ENCODE assay signal across 10 mouse cellular contexts in genomic region chr13:112810751-112811150, GRCm38 (mm10). TPM values are rescaled to one million over a fixed set of nuclear protein-coding genes. Genes with fewer than 3 reads are reported as not detected.
DNase-seq lines count a peak whose midpoint lies in the region; ATAC-seq lines count a peak whose summit lies in the region.
"Had no signal": no experiment of that assay in that cellular context is flagged by ENCODE, and none has a peak within 500 bp of the region (broad histone marks: within the 10 kb centered on the region; RNA-seq: fewer than 3 reads in every experiment).

No protein-coding gene starts in this region.

- H3K9ac ChIP-seq in hindbrain, embryonic 13.5 days, result peak overlapping the region; percentile 21
- H3K9ac ChIP-seq in hindbrain, embryonic 12.5 days, result no peak overlapping the region; the same call in 1 of the 2 replicates
- no peak overlapping the region for H3K9ac ChIP-seq in neural tube, embryonic 14.5 days (replicated peaks; ENCODE audit: low read depth, low read length)
- no peak overlapping the region for H3K9ac ChIP-seq in neural tube, embryonic 15.5 days (replicated peaks)
- H3K9ac ChIP-seq in heart, embryonic 15.5 days, result no peak overlapping the region
- H3K9ac ChIP-seq in forebrain, embryonic 16.5 days (replicated peaks; ENCODE audit: low read depth, low read length), result no peak overlapping the region
- H3K9ac ChIP-seq: forebrain, embryonic 13.5 days; limb, embryonic 13.5 days had no signal

- no peaks in the 10 kb centered on the region for H3K27me3 ChIP-seq in hindbrain, embryonic 13.5 days
- no peaks in the 10 kb centered on the region for H3K27me3 ChIP-seq in hindbrain, embryonic 12.5 days
- H3K27me3 ChIP-seq in neural tube, embryonic 14.5 days (ENCODE audit: control insufficient read depth, insufficient read depth, low read length), result no peaks in the 10 kb centered on the region
- H3K27me3 ChIP-seq in neural tube, embryonic 15.5 days (replicated peaks), result no peaks in the 10 kb centered on the region
- no peaks in the 10 kb centered on the region for H3K27me3 ChIP-seq in heart, embryonic 15.5 days
- no peaks in the 10 kb centered on the region for H3K27me3 ChIP-seq in forebrain, embryonic 16.5 days (replicated peaks; ENCODE audit: control insufficient read depth, insufficient read depth, low read length)
- H3K27me3 ChIP-seq: forebrain, embryonic 13.5 days; limb, embryonic 13.5 days had no signal

- no peak overlapping the region for H3K4me2 ChIP-seq in hindbrain, embryonic 13.5 days
- H3K4me2 ChIP-seq in hindbrain, embryonic 12.5 days (replicated peaks), result no peak overlapping the region
- no peak overlapping the region for H3K4me2 ChIP-seq in neural tube, embryonic 14.5 days (ENCODE audit: low read depth, low read length)
- no peak overlapping the region; the same call in 1 of the 2 replicates for H3K4me2 ChIP-seq in neural tube, embryonic 15.5 days
- no peak overlapping the region for H3K4me2 ChIP-seq in heart, embryonic 15.5 days
- H3K4me2 ChIP-seq in forebrain, embryonic 16.5 days (ENCODE audit: low read length), result no peak overlapping the region
- H3K4me2 ChIP-seq: forebrain, embryonic 13.5 days; limb, embryonic 13.5 days had no signal

- H3K4me1 ChIP-seq in hindbrain, embryonic 13.5 days (replicated peaks), result peaks cover 11% of the 10 kb centered on the region; the same call in 1 of the 2 replicates
- peaks cover 9% of the 10 kb centered on the region; the same call in 1 of the 2 replicates for H3K4me1 ChIP-seq in hindbrain, embryonic 12.5 days
- H3K4me1 ChIP-seq in neural tube, embryonic 14.5 days (ENCODE audit: control insufficient read depth, insufficient read depth, low read length), result no peaks in the 10 kb centered on the region
- peaks cover 13% of the 10 kb centered on the region for H3K4me1 ChIP-seq in neural tube, embryonic 15.5 days
- H3K4me1 ChIP-seq in heart, embryonic 15.5 days (replicated peaks), result peaks cover 25% of the 10 kb centered on the region
- peaks cover 12% of the 10 kb centered on the region; the same call in 1 of the 2 replicates for H3K4me1 ChIP-seq in forebrain, embryonic 16.5 days (replicated peaks; ENCODE audit: control insufficient read depth, insufficient read depth, low read length)

- no peak overlapping the region for H3K27ac ChIP-seq in hindbrain, embryonic 13.5 days
- H3K27ac ChIP-seq in hindbrain, embryonic 12.5 days, result no peak overlapping the region
- no peak overlapping the region for H3K27ac ChIP-seq in neural tube, embryonic 14.5 days (ENCODE audit: low read depth, low read length)
- H3K27ac ChIP-seq in neural tube, embryonic 15.5 days (replicated peaks), result no peak overlapping the region
- peak overlapping the region; percentile 42 for H3K27ac ChIP-seq in heart, embryonic 15.5 days
- H3K27ac ChIP-seq in forebrain, embryonic 16.5 days (ENCODE audit: low read length), result no peak overlapping the region
- H3K27ac ChIP-seq: forebrain, embryonic 13.5 days; limb, embryonic 13.5 days had no signal

- no peak for DNase-seq in thymus, postnatal 25 days
- DNase-seq: cerebellum, adult 2 months had no signal

- peaks cover 11% of the 10 kb centered on the region for H3K36me3 ChIP-seq in hindbrain, embryonic 13.5 days
- peaks cover 12% of the 10 kb centered on the region for H3K36me3 ChIP-seq in hindbrain, embryonic 12.5 days
- peaks cover 3% of the 10 kb centered on the region; the same call in 1 of the 2 replicates for H3K36me3 ChIP-seq in neural tube, embryonic 14.5 days (ENCODE audit: control insufficient read depth, insufficient read depth, low read length)
- H3K36me3 ChIP-seq in neural tube, embryonic 15.5 days, result peaks cover 17% of the 10 kb centered on the region
- H3K36me3 ChIP-seq in heart, embryonic 15.5 days, result peaks cover 9% of the 10 kb centered on the region
- peaks cover 6% of the 10 kb centered on the region; the same call in 1 of the 2 replicates for H3K36me3 ChIP-seq in forebrain, embryonic 16.5 days (ENCODE audit: control insufficient read depth, insufficient read depth)

- WGBS in hindbrain, embryonic 13.5 days, result 41% methylated on average over 9 of the region's 9 CpGs
- WGBS in hindbrain, embryonic 12.5 days, result 39% methylated on average over 9 of the region's 9 CpGs
- WGBS in neural tube, embryonic 14.5 days, result 34% methylated on average over 9 of the region's 9 CpGs
- 41% methylated on average over 9 of the region's 9 CpGs for WGBS in neural tube, embryonic 15.5 days
- WGBS in heart, embryonic 15.5 days, result 41% methylated on average over 9 of the region's 9 CpGs
- 21% methylated on average over 9 of the region's 9 CpGs for WGBS in forebrain, embryonic 16.5 days

- no peak for ATAC-seq in hindbrain, embryonic 13.5 days (ENCODE audit: low FRiP score)
- ATAC-seq in hindbrain, embryonic 12.5 days (ENCODE audit: low FRiP score), result no peak
- ATAC-seq in neural tube, embryonic 14.5 days (ENCODE audit: low read depth), result peak; percentile 38; the same call in 1 of the 2 replicates
- no peak; the same call in 1 of the 2 replicates for ATAC-seq in neural tube, embryonic 15.5 days (ENCODE audit: low FRiP score)
- no peak for ATAC-seq in heart, embryonic 15.5 days (replicated peaks; ENCODE audit: insufficient number of reproducible peaks, insufficient read depth, low FRiP score, low read depth)
- no peak for ATAC-seq in forebrain, embryonic 16.5 days

- H3K9me3 ChIP-seq in hindbrain, embryonic 13.5 days, result no peaks in the 10 kb centered on the region
- H3K9me3 ChIP-seq in hindbrain, embryonic 12.5 days (replicated peaks), result no peaks in the 10 kb centered on the region
- H3K9me3 ChIP-seq in neural tube, embryonic 14.5 days (ENCODE audit: control insufficient read depth, low read length), result no peaks in the 10 kb centered on the region
- H3K9me3 ChIP-seq in neural tube, embryonic 15.5 days (replicated peaks), result no peaks in the 10 kb centered on the region
- H3K9me3 ChIP-seq in heart, embryonic 15.5 days (replicated peaks), result no peaks in the 10 kb centered on the region
- H3K9me3 ChIP-seq in forebrain, embryonic 16.5 days (ENCODE audit: control insufficient read depth, low read length), result no peaks in the 10 kb centered on the region
- H3K9me3 ChIP-seq: forebrain, embryonic 13.5 days had no signal

- no peak overlapping the region for H3K4me3 ChIP-seq in hindbrain, embryonic 13.5 days
- no peak overlapping the region for H3K4me3 ChIP-seq in hindbrain, embryonic 12.5 days
- H3K4me3 ChIP-seq in neural tube, embryonic 14.5 days (ENCODE audit: low read depth, low read length), result no peak overlapping the region
- no peak overlapping the region for H3K4me3 ChIP-seq in neural tube, embryonic 15.5 days (replicated peaks)
- H3K4me3 ChIP-seq in heart, embryonic 15.5 days, result no peak overlapping the region
- no peak overlapping the region for H3K4me3 ChIP-seq in forebrain, embryonic 16.5 days (replicated peaks; ENCODE audit: low read length)
- H3K4me3 ChIP-seq: forebrain, embryonic 13.5 days; limb, embryonic 13.5 days had no signal

RNA-seq across cellular contexts. Expression of gene Plpp1, which starts 10.2 kb away (rescaled TPM):
- 51.7 and 53.3 TPM in 2 replicates for polyA plus RNA-seq in hindbrain, embryonic 13.5 days (2015; fragmentation: Nextera tagmentation; extraction: Ambion mirVana)
- polyA plus RNA-seq in hindbrain, embryonic 12.5 days (2016; fragmentation: Nextera tagmentation; extraction: Ambion mirVana), result 31.5 and 37.6 TPM in 2 replicates
- polyA plus RNA-seq in neural tube, embryonic 14.5 days (2014; fragmentation: Nextera tagmentation; extraction: Ambion mirVana), result 61.5 and 66.1 TPM in 2 replicates
- 73.3 and 77.0 TPM in 2 replicates for polyA plus RNA-seq in neural tube, embryonic 15.5 days (2015; fragmentation: Nextera tagmentation; extraction: Ambion mirVana)
- 54.1 and 61.2 TPM in 2 replicates for polyA plus RNA-seq in heart, embryonic 15.5 days (2015; fragmentation: Nextera tagmentation; extraction: Ambion mirVana)
- 44.7 and 49.2 TPM in 2 replicates for polyA plus RNA-seq in forebrain, embryonic 16.5 days (2015; fragmentation: Nextera tagmentation; extraction: Ambion mirVana)
